Mouse (Mus musculus): ENCODE data around the gene Cyth3. TPM values are rescaled to one million over a fixed set of nuclear protein-coding genes. Genes with fewer than 3 reads are reported as not detected.

Gene Cyth3
- polyA plus RNA-seq, 1 experiment from 2014 or later = 51.6 TPM

DNA sequence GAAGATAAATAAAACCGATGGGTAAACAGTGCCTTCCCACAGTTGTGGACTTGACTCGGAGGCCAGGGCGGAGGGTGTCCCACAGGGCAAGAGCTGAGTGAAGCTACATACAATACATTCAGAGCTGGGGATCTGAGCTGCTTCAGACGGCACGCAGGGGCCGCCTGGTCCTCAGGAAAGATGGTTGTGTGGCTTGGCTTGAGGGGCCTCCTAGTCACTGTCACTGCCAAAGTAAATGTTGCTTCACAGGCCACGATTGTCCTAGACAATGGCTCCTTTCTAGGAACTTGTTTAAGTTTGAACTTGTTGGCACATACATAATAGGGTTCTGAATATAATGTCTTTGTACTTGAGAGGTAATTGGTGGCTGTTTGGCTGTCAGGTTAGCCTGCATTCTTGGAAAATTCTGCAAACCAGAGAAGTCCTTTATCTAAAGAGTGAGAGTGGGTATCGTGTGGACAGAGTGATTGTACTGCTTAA lies 62.7 kb downstream of the Cyth3 start:
- Histone ChIP-seq H3K4me2 (ENCODE audit: low read length) (no peak overlapping the region), H3K9ac (ENCODE audit: low read length) (no peak overlapping the region), H3K4me1 (replicated peaks; ENCODE audit: control insufficient read depth, insufficient read depth, low read length) (0 out of 2 replicates have a peak, but pooled peaks cover 2% of the 10 kb centered on the region), H3K27me3 (replicated peaks; ENCODE audit: control insufficient read depth, insufficient read depth, low read length) (no peaks in the 10 kb centered on the region), H3K4me3 (ENCODE audit: low read depth, low read length) (no peak overlapping the region), H3K9me3 (ENCODE audit: control insufficient read depth, low read length) (no peaks in the 10 kb centered on the region), H3K27ac (ENCODE audit: low read depth) (no peak overlapping the region), H3K36me3 (ENCODE audit: control insufficient read depth, insufficient read depth, low read length) (peaks cover 14% of the 10 kb centered on the region; the same call in 1 of the 2 replicates)
- DNase-seq (ENCODE audit: low spot score) (no peak), ATAC-seq (replicated peaks; ENCODE audit: low FRiP score, low TSS enrichment, low read depth) (no peak)
- WGBS = 80% methylated on average over 8 of the region's 8 CpGs

DNA sequence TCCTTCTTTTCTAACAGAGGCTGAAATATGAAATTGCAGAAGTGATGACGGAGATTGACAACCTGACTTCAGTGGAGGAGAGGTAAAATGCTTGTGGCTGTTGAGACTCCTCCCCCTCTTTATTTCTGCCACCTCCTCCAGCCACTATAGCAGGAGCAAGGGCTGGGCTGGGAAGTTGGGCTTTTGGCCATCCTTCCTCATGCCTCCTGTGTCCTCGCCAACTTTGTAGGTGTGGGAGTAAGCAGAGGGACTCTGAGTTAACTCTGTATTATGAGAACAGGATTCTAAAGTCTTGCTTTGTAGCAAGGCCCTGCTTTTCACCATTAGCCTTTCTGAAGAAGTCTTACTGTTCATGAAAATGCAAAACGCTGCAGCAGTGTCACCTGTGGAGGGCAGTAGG lies 64.2 kb downstream of the Cyth3 start:
- no peak for ATAC-seq (replicated peaks; ENCODE audit: low FRiP score, low TSS enrichment, low read depth)
- Histone ChIP-seq H3K4me2 (ENCODE audit: low read length) (no peak overlapping the region), H3K27ac (ENCODE audit: low read depth) (no peak overlapping the region), H3K9me3 (ENCODE audit: control insufficient read depth, low read length) (no peaks in the 10 kb centered on the region), H3K27me3 (replicated peaks; ENCODE audit: control insufficient read depth, insufficient read depth, low read length) (no peaks in the 10 kb centered on the region), H3K4me3 (ENCODE audit: low read depth, low read length) (no peak overlapping the region), H3K9ac (ENCODE audit: low read length) (no peak overlapping the region), H3K36me3 (ENCODE audit: control insufficient read depth, insufficient read depth, low read length) (peaks cover 14% of the 10 kb centered on the region; the same call in 1 of the 2 replicates), H3K4me1 (replicated peaks; ENCODE audit: control insufficient read depth, insufficient read depth, low read length) (no peaks in the 10 kb centered on the region)
- WGBS = 95% methylated on average over 3 of the region's 3 CpGs
- no peak for DNase-seq (ENCODE audit: low spot score)

DNA sequence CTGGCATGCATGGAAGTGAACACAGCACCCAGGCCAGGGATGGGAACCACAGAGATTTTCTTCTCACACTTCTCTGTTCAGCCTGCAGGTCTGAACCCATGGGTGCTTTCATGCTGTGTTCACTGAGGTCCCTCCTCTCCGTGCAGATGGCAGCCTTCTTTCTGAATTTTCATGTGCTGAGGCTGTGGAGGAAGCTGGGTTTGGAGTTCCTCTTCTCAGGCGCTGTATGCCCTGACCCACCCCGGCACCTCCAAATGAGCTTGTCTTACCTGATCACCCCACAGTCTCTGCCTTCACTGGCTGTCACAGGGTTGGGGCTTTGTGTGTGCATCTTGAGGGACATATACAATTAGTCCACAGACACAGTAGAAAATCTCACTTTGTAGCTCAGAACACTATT lies 65.3 kb downstream of the Cyth3 start:
- WGBS = 93% methylated on average over 3 of the region's 3 CpGs
- Histone ChIP-seq H3K4me1 (replicated peaks; ENCODE audit: control insufficient read depth, insufficient read depth, low read length) (no peaks in the 10 kb centered on the region), H3K4me3 (ENCODE audit: low read depth, low read length) (no peak overlapping the region), H3K4me2 (ENCODE audit: low read length) (no peak overlapping the region), H3K27ac (ENCODE audit: low read depth) (no peak overlapping the region), H3K36me3 (ENCODE audit: control insufficient read depth, insufficient read depth, low read length) (peaks cover 16% of the 10 kb centered on the region; the same call in 1 of the 2 replicates), H3K9me3 (ENCODE audit: control insufficient read depth, low read length) (no peaks in the 10 kb centered on the region), H3K27me3 (replicated peaks; ENCODE audit: control insufficient read depth, insufficient read depth, low read length) (no peaks in the 10 kb centered on the region), H3K9ac (ENCODE audit: low read length) (no peak overlapping the region)
- DNase-seq (ENCODE audit: low spot score) (no peak), ATAC-seq (replicated peaks; ENCODE audit: low FRiP score, low TSS enrichment, low read depth) (no peak)

DNA sequence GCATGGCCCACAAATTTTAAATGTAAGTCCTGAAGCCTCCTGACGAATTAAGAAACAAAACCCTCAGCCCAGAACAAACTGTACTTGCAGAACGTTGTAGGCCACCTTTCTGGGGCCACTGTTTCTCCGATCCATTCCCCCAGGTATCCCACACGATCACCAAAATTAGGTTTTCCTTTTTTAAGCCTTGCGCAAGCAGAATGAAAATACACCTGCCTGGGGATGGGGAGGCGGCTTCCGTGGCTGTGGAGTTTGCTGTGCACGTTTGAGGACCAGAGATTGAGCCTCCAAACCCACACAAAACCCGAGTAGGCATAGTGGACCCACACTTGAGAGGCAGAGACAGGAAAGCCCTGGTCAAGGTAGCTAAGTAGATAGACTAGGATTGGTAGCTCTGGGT lies 68.1 kb downstream of the Cyth3 start:
- Histone ChIP-seq H3K36me3 (ENCODE audit: control insufficient read depth, insufficient read depth, low read length) (peaks cover 43% of the 10 kb centered on the region), H3K9me3 (ENCODE audit: control insufficient read depth, low read length) (no peaks in the 10 kb centered on the region), H3K9ac (ENCODE audit: low read length) (no peak overlapping the region), H3K4me2 (ENCODE audit: low read length) (no peak overlapping the region), H3K4me1 (replicated peaks; ENCODE audit: control insufficient read depth, insufficient read depth, low read length) (no peaks in the 10 kb centered on the region), H3K27ac (ENCODE audit: low read depth) (no peak overlapping the region), H3K27me3 (replicated peaks; ENCODE audit: control insufficient read depth, insufficient read depth, low read length) (no peaks in the 10 kb centered on the region), H3K4me3 (ENCODE audit: low read depth, low read length) (no peak overlapping the region)
- DNase-seq (ENCODE audit: low spot score) (no peak), ATAC-seq (replicated peaks; ENCODE audit: low FRiP score, low TSS enrichment, low read depth) (no peak)
- WGBS = 87% methylated on average over 9 of the region's 9 CpGs

- Histone ChIP-seq H3K4me1 (replicated peaks; ENCODE audit: control insufficient read depth, insufficient read depth, low read length) (no peaks in the 10 kb centered on the region), H3K36me3 (ENCODE audit: control insufficient read depth, insufficient read depth, low read length) (peaks cover 47% of the 10 kb centered on the region), H3K4me2 (ENCODE audit: low read length) (no peak overlapping the region), H3K9me3 (ENCODE audit: control insufficient read depth, low read length) (no peaks in the 10 kb centered on the region), H3K4me3 (ENCODE audit: low read depth, low read length) (no peak overlapping the region), H3K27ac (ENCODE audit: low read depth) (no peak overlapping the region), H3K9ac (ENCODE audit: low read length) (no peak overlapping the region), H3K27me3 (replicated peaks; ENCODE audit: control insufficient read depth, insufficient read depth, low read length) (no peaks in the 10 kb centered on the region)
- no peak for DNase-seq (ENCODE audit: low spot score)
- ATAC-seq (replicated peaks; ENCODE audit: low FRiP score, low TSS enrichment, low read depth) = no peak
- 91% methylated on average over 5 of the region's 5 CpGs for WGBS
Observed at GRCm38 (mm10) chr5:143690926-143691325, 68.7 kb downstream of the Cyth3 start.

GRCm38 (mm10) chr5:143696323-143696722 lies 74.1 kb downstream of the Cyth3 start:
- ATAC-seq (replicated peaks; ENCODE audit: low FRiP score, low TSS enrichment, low read depth) (0 out of 2 replicates have a peak, but pooled peaks have one; percentile 12), DNase-seq (ENCODE audit: low spot score) (no peak)
- peaks cover 47% of the 10 kb centered on the region for H3K36me3 ChIP-seq (ENCODE audit: control insufficient read depth, insufficient read depth, low read length)

DNA sequence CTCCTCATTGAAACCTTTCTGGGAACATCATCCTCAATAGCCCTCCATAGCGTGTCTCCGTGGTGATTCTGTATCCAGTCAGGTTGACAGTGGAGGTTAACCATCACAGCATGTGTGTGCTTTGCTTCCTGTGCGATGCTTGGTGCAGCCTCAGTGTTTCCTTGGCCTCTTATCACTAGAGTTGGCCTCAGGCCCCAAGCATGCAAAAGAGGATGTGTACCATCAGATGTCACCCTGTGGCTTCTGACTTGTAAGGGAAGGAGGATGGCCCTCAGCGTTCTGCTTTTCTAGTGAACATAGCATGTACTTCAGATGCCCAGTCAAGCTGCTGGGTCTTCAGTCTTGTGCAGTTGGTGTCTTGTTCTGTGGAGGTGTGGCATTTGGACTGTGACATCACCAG lies 76.2 kb downstream of the Cyth3 start:
- H3K9me3 ChIP-seq (ENCODE audit: control insufficient read depth, low read length) = no peaks in the 10 kb centered on the region
- H3K4me2 ChIP-seq (ENCODE audit: low read length) = no peak overlapping the region
- no peaks in the 10 kb centered on the region for H3K4me1 ChIP-seq (replicated peaks; ENCODE audit: control insufficient read depth, insufficient read depth, low read length)
- ATAC-seq (replicated peaks; ENCODE audit: low FRiP score, low TSS enrichment, low read depth) = no peak
- H3K27me3 ChIP-seq (replicated peaks; ENCODE audit: control insufficient read depth, insufficient read depth, low read length) = no peaks in the 10 kb centered on the region
- no peak overlapping the region for H3K4me3 ChIP-seq (ENCODE audit: low read depth, low read length)
- DNase-seq (ENCODE audit: low spot score) = no peak
- H3K36me3 ChIP-seq (ENCODE audit: control insufficient read depth, insufficient read depth, low read length) = peaks cover 58% of the 10 kb centered on the region
- no peak overlapping the region for H3K27ac ChIP-seq (ENCODE audit: low read depth)
- H3K9ac ChIP-seq (ENCODE audit: low read length) = no peak overlapping the region
- 92% methylated on average over 4 of the region's 4 CpGs for WGBS

More at GRCm38 (mm10) chr5:143696323-143696722, 74.1 kb downstream of the Cyth3 start:
- no peaks in the 10 kb centered on the region for H3K9me3 ChIP-seq (ENCODE audit: control insufficient read depth, low read length)
- H3K27ac ChIP-seq (ENCODE audit: low read depth) = no peak overlapping the region
- H3K4me3 ChIP-seq (ENCODE audit: low read depth, low read length) = no peak overlapping the region
- 62% methylated on average over 3 of the region's 3 CpGs for WGBS
- no peaks in the 10 kb centered on the region for H3K27me3 ChIP-seq (replicated peaks; ENCODE audit: control insufficient read depth, insufficient read depth, low read length)
- no peak overlapping the region for H3K4me2 ChIP-seq (ENCODE audit: low read length)
- H3K9ac ChIP-seq (ENCODE audit: low read length) = no peak overlapping the region
- no peaks in the 10 kb centered on the region for H3K4me1 ChIP-seq (replicated peaks; ENCODE audit: control insufficient read depth, insufficient read depth, low read length)

DNA sequence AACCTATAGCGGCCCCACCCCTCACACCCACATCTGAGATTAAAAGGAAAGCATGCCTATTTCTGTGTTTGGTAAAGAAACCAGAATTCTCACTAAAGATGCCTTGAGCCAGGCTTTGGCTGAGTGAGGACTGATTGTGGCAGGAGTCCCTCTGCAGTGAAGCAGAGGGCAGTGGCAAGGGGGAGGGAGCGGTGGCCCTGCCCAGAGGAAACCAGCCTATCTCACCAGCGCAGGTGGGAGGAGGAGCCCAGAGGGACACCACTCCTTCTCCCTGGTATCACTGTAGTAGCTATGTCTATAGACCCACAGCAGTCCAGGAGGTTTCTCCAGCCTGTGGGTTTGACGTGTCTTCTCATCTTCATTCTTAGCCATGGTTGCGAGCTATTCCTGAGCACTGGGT lies 78.0 kb downstream of the Cyth3 start:
- Histone ChIP-seq H3K27me3 (replicated peaks; ENCODE audit: control insufficient read depth, insufficient read depth, low read length) (no peaks in the 10 kb centered on the region), H3K9me3 (ENCODE audit: control insufficient read depth, low read length) (no peaks in the 10 kb centered on the region), H3K4me2 (ENCODE audit: low read length) (no peak overlapping the region), H3K4me3 (ENCODE audit: low read depth, low read length) (no peak overlapping the region), H3K9ac (ENCODE audit: low read length) (no peak overlapping the region), H3K27ac (ENCODE audit: low read depth) (no peak overlapping the region), H3K36me3 (ENCODE audit: control insufficient read depth, insufficient read depth, low read length) (peaks cover 56% of the 10 kb centered on the region), H3K4me1 (replicated peaks; ENCODE audit: control insufficient read depth, insufficient read depth, low read length) (no peaks in the 10 kb centered on the region)
- WGBS = 87% methylated on average over 5 of the region's 5 CpGs
- DNase-seq (ENCODE audit: low spot score) (no peak), ATAC-seq (replicated peaks; ENCODE audit: low FRiP score, low TSS enrichment, low read depth) (no peak)

- Histone ChIP-seq H3K27me3 (replicated peaks; ENCODE audit: control insufficient read depth, insufficient read depth, low read length) (no peaks in the 10 kb centered on the region), H3K9me3 (ENCODE audit: control insufficient read depth, low read length) (no peaks in the 10 kb centered on the region), H3K4me1 (replicated peaks; ENCODE audit: control insufficient read depth, insufficient read depth, low read length) (no peaks in the 10 kb centered on the region), H3K4me2 (ENCODE audit: low read length) (no peak overlapping the region), H3K27ac (ENCODE audit: low read depth) (no peak overlapping the region), H3K36me3 (ENCODE audit: control insufficient read depth, insufficient read depth, low read length) (peaks cover 51% of the 10 kb centered on the region), H3K9ac (ENCODE audit: low read length) (no peak overlapping the region), H3K4me3 (ENCODE audit: low read depth, low read length) (no peak overlapping the region)
- no peak for ATAC-seq (replicated peaks; ENCODE audit: low FRiP score, low TSS enrichment, low read depth)
- DNase-seq (ENCODE audit: low spot score) = no peak
- WGBS = 93% methylated on average over 10 of the region's 10 CpGs
Observed at GRCm38 (mm10) chr5:143701074-143701473, 78.8 kb downstream of the Cyth3 start.
